Mouse (Mus musculus) hindbrain, embryonic 16.5 days (tissue): Measurements from ENCODE around the gene Itpk1. TPM values are rescaled to one million over a fixed set of nuclear protein-coding genes. Genes with fewer than 3 reads are reported as not detected.

Experiments
- ATAC-seq: fragments of 200-750 bp; cut with Nextera tagmentation; 2 replicates; pipeline ENCODE4 v1.8.0; 2017; ENCODE audit warnings: moderate TSS enrichment, moderate library complexity
- H3K27ac ChIP-seq: fragments of 300-500 bp; sonication (generic); 2 replicates; pipeline ENCODE4 v1.5.1; 2014; ENCODE audit warnings: low read depth, mild to moderate bottlenecking, control low read depth, low read length, moderate library complexity
- H3K27me3 ChIP-seq: fragments of 300-500 bp; sonication (generic); replicated peaks from 2 replicates; pipeline ENCODE4 v1.6.1; 2014; ENCODE audit warnings: low read length; ENCODE audit not compliant: control insufficient read depth, insufficient read depth
- H3K36me3 ChIP-seq: fragments of 300-500 bp; sonication (generic); 2 replicates; pipeline ENCODE4 v1.6.1; 2014; ENCODE audit warnings: mild to moderate bottlenecking, low read length, moderate library complexity, mixed read lengths; ENCODE audit not compliant: control insufficient read depth, insufficient read depth
- H3K4me1 ChIP-seq: fragments of 300-500 bp; sonication (generic); 2 replicates; pipeline ENCODE4 v1.6.1; 2014; ENCODE audit warnings: low read depth, low read length; ENCODE audit not compliant: control insufficient read depth, insufficient read depth
- H3K4me2 ChIP-seq: fragments of 300-500 bp; sonication (generic); 2 replicates; pipeline ENCODE4 v1.6.1; 2014; ENCODE audit warnings: mild to moderate bottlenecking, low read length, control low read depth, moderate library complexity
- H3K4me3 ChIP-seq: fragments of 300-500 bp; sonication (generic); 2 replicates; pipeline ENCODE4 v1.5.1; 2014; ENCODE audit warnings: mild to moderate bottlenecking, low read length, control low read depth, moderate library complexity
- H3K9ac ChIP-seq: fragments of 300-500 bp; sonication (generic); 2 replicates; pipeline ENCODE4 v1.6.1; 2014; ENCODE audit warnings: low read depth, mild to moderate bottlenecking, control low read depth, low read length, moderate library complexity
- H3K9me3 ChIP-seq: fragments of 300-500 bp; sonication (generic); 2 replicates; pipeline ENCODE4 v1.6.1; 2014; ENCODE audit warnings: mild to moderate bottlenecking, low read length, moderate library complexity; ENCODE audit not compliant: control insufficient read depth
- WGBS: fragments of 180-500 bp; shearing (Covaris S2); extraction: QIAGEN DNeasy Blood & Tissue Kit; methylation state at CpG from one replicate; pipeline ENCODE4 v1.1.7; 2014; 5-methylcytosine and 5-hydroxymethylcytosine counted together
- polyA plus RNA-seq: library from polyadenylated mRNA; unstranded; fragments of >200 nt; fragmentation: Nextera tagmentation; extraction: Ambion mirVana; gene quantifications from 2 replicates; pipeline ENCODE4 v1.2.1, GENCODE M21; 2015

Itpk1 gene
- polyA plus RNA-seq, 1 experiment from 2014 or later: 41.2 TPM

DNA sequence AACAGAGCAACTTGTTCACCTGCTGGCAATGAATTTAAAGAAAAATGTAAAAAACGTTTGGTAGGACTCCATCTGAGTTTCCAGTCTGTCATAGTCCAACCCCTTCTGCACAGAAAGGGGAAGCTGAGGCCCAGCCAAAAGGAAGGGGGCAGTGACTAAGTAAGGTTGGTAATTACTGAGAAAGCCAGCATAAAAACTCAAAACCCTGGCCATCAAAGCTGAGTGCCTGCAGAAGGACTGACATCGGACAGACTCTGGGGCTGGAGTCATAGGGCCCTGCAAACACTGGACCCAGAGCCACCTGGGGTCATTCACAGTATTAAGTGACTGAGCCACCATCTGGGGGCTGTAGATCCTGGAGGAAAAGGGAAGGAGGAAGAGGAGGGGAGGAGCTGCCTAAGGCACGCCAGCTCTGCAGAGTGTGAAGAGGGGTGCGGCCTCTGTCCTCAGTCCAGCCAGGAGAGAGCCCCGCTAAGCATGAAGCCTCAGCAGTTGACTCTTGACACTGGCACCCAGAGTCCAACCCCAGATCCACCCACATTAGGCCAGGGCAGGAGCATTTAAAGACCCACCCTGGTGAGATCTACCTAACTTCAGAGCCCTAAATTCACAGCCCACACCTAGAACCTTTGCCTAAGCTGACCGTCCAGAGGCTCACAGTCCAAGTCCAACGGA is 58.0 kb downstream of the Itpk1 start:
- 79% methylated on average over 7 of the region's 7 CpGs for WGBS

DNA sequence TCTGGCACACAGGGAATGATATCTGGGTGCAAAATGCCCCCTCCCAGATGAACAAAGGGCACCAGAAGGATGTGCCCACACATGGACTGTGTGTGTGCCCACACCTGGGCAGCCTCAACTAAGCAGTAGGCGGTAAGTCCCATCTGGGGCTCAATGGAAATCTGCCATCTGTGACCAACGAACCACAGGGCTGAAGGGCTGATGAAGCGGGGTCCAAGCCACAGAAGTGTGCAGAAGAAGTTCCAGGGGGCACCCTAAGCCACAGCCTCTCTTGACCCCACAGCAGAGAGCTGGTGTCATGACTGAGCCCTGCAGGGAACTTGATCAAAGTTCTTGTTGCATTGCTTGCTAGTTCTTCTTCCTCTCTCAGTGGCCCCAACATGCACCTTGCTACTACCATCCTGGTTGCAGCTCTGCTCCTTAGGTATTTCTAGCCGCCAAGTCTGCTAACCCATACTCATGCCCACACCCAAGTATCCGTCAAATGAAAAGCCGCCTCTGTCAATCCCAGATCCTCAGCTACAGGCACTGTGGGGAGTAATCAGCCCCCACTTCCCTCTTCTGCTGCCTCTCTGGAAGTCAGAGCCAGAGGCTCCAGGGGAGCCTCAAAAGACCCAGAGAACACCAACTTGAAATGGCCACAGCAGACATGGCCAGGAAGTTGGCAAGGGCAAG is 58.7 kb downstream of the Itpk1 start:
- Histone ChIP-seq H3K27ac (no peak overlapping the region), H3K9me3 (no peaks in the 10 kb centered on the region), H3K4me2 (no peak overlapping the region), H3K27me3 (no peaks in the 10 kb centered on the region), H3K4me3 (no peak overlapping the region), H3K4me1 (peaks cover 8% of the 10 kb centered on the region), H3K9ac (no peak overlapping the region), H3K36me3 (no peaks in the 10 kb centered on the region)
- no peak for ATAC-seq
- WGBS: 87% methylated on average over 6 of the region's 6 CpGs

More for the DNA sequence above, 58.0 kb downstream of the Itpk1 start:
- no peaks in the 10 kb centered on the region for H3K36me3 ChIP-seq
- no peak overlapping the region for H3K9ac ChIP-seq
- no peaks in the 10 kb centered on the region for H3K27me3 ChIP-seq
- ATAC-seq: no peak; the same call in 1 of the 2 replicates
- no peak overlapping the region for H3K4me3 ChIP-seq
- H3K4me2 ChIP-seq: no peak overlapping the region
- H3K9me3 ChIP-seq: no peaks in the 10 kb centered on the region
- H3K4me1 ChIP-seq: peaks cover 7% of the 10 kb centered on the region; the same call in 1 of the 2 replicates
- no peak overlapping the region for H3K27ac ChIP-seq

DNA sequence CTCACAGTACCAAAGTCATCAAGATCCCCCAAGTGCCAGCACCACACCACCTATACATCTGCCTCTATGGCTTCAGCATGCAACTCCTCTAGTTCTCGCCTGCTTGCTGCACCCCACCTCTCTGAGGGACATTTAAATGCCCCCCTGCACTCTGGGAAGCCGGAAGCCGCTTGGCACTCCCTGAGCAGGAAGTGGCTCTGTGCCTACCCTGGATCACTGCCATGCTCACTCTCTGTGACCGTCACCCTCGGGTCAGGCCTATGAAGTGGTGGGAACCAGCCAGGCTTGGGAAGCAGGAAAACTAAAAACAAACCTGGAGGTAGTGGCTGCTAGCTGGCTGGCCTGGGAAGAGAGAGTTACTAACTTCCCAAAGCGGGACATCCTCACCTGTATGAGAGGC is 61.4 kb downstream of the Itpk1 start:
- WGBS: 59% methylated on average over 6 of the region's 6 CpGs
- Histone ChIP-seq H3K4me3 (no peak overlapping the region), H3K9me3 (no peaks in the 10 kb centered on the region), H3K4me2 (no peak overlapping the region), H3K4me1 (peaks cover 24% of the 10 kb centered on the region), H3K9ac (no peak overlapping the region), H3K27me3 (no peaks in the 10 kb centered on the region), H3K27ac (peak overlapping the region; percentile 37), H3K36me3 (no peaks in the 10 kb centered on the region)
- ATAC-seq: peak; percentile 62

GRCm38 (mm10) chr12:102640436-102641163 is 64.1 kb downstream of the Itpk1 start:
- WGBS: 20% methylated on average over 9 of the region's 9 CpGs
- H3K27me3 ChIP-seq: no peaks in the 10 kb centered on the region
- H3K9ac ChIP-seq: no peak overlapping the region
- no peak overlapping the region for H3K4me3 ChIP-seq
- H3K4me2 ChIP-seq: no peak overlapping the region
- no peaks in the 10 kb centered on the region for H3K36me3 ChIP-seq
- peak overlapping the region; percentile 49 for H3K27ac ChIP-seq
- H3K4me1 ChIP-seq: peaks cover 24% of the 10 kb centered on the region
- H3K9me3 ChIP-seq: no peaks in the 10 kb centered on the region
- peak; percentile 58 for ATAC-seq

- no peak overlapping the region for H3K4me2 ChIP-seq
- H3K9me3 ChIP-seq: no peaks in the 10 kb centered on the region
- H3K36me3 ChIP-seq: no peaks in the 10 kb centered on the region
- H3K27ac ChIP-seq: no peak overlapping the region
- 54% methylated on average over 3 of the region's 3 CpGs for WGBS
- no peak for ATAC-seq
- H3K4me3 ChIP-seq: no peak overlapping the region
- no peaks in the 10 kb centered on the region for H3K27me3 ChIP-seq
- no peak overlapping the region for H3K9ac ChIP-seq
- peaks cover 23% of the 10 kb centered on the region for H3K4me1 ChIP-seq
Measured at GRCm38 (mm10) chr12:102638878-102639277, 65.9 kb downstream of the Itpk1 start.

- Histone ChIP-seq H3K9ac (no peak overlapping the region), H3K9me3 (no peaks in the 10 kb centered on the region), H3K4me3 (no peak overlapping the region), H3K4me2 (no peak overlapping the region), H3K4me1 (peaks cover 26% of the 10 kb centered on the region), H3K36me3 (no peaks in the 10 kb centered on the region), H3K27me3 (no peaks in the 10 kb centered on the region), H3K27ac (0 out of 2 replicates have a peak overlapping the region, but pooled peaks have one; percentile 29)
- no peak for ATAC-seq
- 79% methylated on average over 10 of the region's 10 CpGs for WGBS
Measured at GRCm38 (mm10) chr12:102637235-102637634, 67.5 kb downstream of the Itpk1 start.

- H3K4me1 ChIP-seq: peaks cover 14% of the 10 kb centered on the region
- 0 out of 2 replicates have a peak, but pooled peaks have one; percentile 9 for ATAC-seq
- 55% methylated on average over 19 of the region's 20 CpGs for WGBS
- H3K36me3 ChIP-seq: no peaks in the 10 kb centered on the region
- no peaks in the 10 kb centered on the region for H3K9me3 ChIP-seq
- no peak overlapping the region for H3K9ac ChIP-seq
- no peaks in the 10 kb centered on the region for H3K27me3 ChIP-seq
- no peak overlapping the region for H3K4me2 ChIP-seq
- H3K27ac ChIP-seq: no peak overlapping the region; the same call in 1 of the 2 replicates
- no peak overlapping the region for H3K4me3 ChIP-seq
Measured at GRCm38 (mm10) chr12:102634436-102635050, 70.2 kb downstream of the Itpk1 start.

- H3K4me3 ChIP-seq: no peak overlapping the region
- H3K27ac ChIP-seq: no peak overlapping the region
- 33% methylated on average over 4 of the region's 4 CpGs for WGBS
- no peaks in the 10 kb centered on the region for H3K9me3 ChIP-seq
- H3K9ac ChIP-seq: no peak overlapping the region
- H3K27me3 ChIP-seq: no peaks in the 10 kb centered on the region
- ATAC-seq: peak; percentile 60; the same call in 1 of the 2 replicates
- no peak overlapping the region for H3K4me2 ChIP-seq
- H3K4me1 ChIP-seq: peaks cover 8% of the 10 kb centered on the region
- no peaks in the 10 kb centered on the region for H3K36me3 ChIP-seq
Measured at GRCm38 (mm10) chr12:102633083-102633501, 71.6 kb downstream of the Itpk1 start.
